Mouse (Mus musculus) limb, embryonic 14.5 days (tissue): ENCODE measurements at regions not wholly inside any gene's neighbourhood (a gene's known extent, or its start where the extent isn't known, plus 50 kb on each side); places are given as distances from the start of the nearest gene placed in this dataset.
A peak's percentile ranks its signal among the peaks of the same experiment; 100 is the strongest.

Source experiments
- ATAC-seq: fragments of 200-750 bp; cut with Nextera tagmentation; 2 replicates; pipeline ENCODE4 v1.8.0; 2017; ENCODE audit warnings: low read depth, moderate number of reproducible peaks, moderate TSS enrichment; ENCODE audit not compliant: low FRiP score
- DNase-seq: peaks from one replicate; pipeline ENCODE4 v3.0.0-alpha.2; 2015; ENCODE audit warnings: low spot score
- H3K27ac ChIP-seq: fragments of 300-500 bp; sonication (generic); replicated peaks from 2 replicates; pipeline ENCODE4 v1.5.1; 2014; ENCODE audit warnings: low read depth, mild to moderate bottlenecking, low read length, moderate library complexity, mixed read lengths
- H3K27me3 ChIP-seq: fragments of 300-500 bp; sonication (generic); 2 replicates; pipeline ENCODE4 v1.6.1; 2014; ENCODE audit warnings: low read length, mixed read lengths; ENCODE audit not compliant: control insufficient read depth, insufficient read depth
- H3K36me3 ChIP-seq: fragments of 300-500 bp; sonication (generic); 2 replicates; pipeline ENCODE4 v1.6.1; 2014; ENCODE audit warnings: mild to moderate bottlenecking, low read length, moderate library complexity, mixed read lengths; ENCODE audit not compliant: control insufficient read depth, insufficient read depth
- H3K4me1 ChIP-seq: fragments of 300-500 bp; sonication (generic); 2 replicates; pipeline ENCODE4 v1.6.1; 2014; ENCODE audit warnings: antibody characterized with exemption, low read length, mixed read lengths; ENCODE audit not compliant: control insufficient read depth, insufficient read depth
- H3K4me2 ChIP-seq: fragments of 300-500 bp; sonication (generic); replicated peaks from 2 replicates; pipeline ENCODE4 v1.6.1; 2014; ENCODE audit warnings: low read depth, mild to moderate bottlenecking, low read length, moderate library complexity; ENCODE audit not compliant: severe bottlenecking
- H3K4me3 ChIP-seq: fragments of 300-500 bp; sonication (generic); replicated peaks from 2 replicates; pipeline ENCODE4 v1.5.1; 2014; ENCODE audit warnings: low read length
- H3K9ac ChIP-seq: fragments of 300-500 bp; sonication (generic); 2 replicates; pipeline ENCODE4 v1.6.1; 2014; ENCODE audit warnings: mild to moderate bottlenecking, low read depth, low read length, moderate library complexity; ENCODE audit not compliant: severe bottlenecking
- H3K9me3 ChIP-seq: fragments of 300-500 bp; sonication (generic); 2 replicates; pipeline ENCODE4 v1.6.1; 2016; ENCODE audit warnings: low read length; ENCODE audit not compliant: control insufficient read depth
- POLR2A ChIP-seq: fragments of 200-500 bp; IDR thresholded peaks from 2 replicates; pipeline ENCODE4 v1.8.0; 2012; ENCODE audit warnings: inconsistent platforms, mild to moderate bottlenecking, moderate library complexity, borderline replicate concordance; ENCODE audit not compliant: insufficient read depth, insufficient read length; ENCODE audit errors: extremely low read depth
- WGBS: fragments of 180-500 bp; shearing (Covaris S2); extraction: QIAGEN DNeasy Blood & Tissue Kit; methylation state at CpG from one replicate; pipeline ENCODE4 v1.1.7; 2014; 5-methylcytosine and 5-hydroxymethylcytosine counted together

DNA sequence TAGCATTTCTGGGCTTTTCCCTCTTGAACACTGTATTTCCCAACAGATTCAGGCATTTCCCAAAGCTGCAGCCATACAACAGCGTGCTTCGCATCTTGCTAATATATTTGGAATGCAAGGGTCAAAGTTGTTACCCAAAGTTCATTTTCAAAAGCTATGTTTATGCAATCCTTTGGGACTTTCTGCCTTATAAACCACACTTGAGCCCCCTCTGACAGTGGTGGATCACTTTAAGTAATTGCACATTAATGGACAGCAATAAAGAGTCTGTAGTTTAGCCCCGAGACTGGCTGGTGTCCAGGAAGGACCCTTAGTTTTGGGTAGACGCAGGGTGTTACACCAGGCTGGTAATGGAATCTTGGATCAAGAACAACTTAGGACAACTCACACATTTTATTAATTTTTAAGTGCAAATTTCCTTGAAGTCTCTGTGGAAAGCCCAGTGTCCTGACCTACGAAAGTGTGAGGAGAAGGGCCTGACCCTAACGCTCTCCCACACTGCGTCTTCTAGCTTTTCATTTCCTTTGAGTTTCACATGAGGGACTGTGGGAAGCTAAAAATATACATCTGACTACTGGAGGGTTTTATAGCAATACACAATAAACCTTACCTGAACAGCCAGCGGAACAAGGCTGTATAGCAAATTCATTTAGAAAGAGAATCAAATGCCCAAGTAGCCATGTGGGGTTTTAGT is 185.0 kb upstream of the Cnr1 start:
- Histone ChIP-seq H3K27me3 (no peaks in the 10 kb centered on the region), H3K4me1 (peaks cover 4% of the 10 kb centered on the region), H3K4me2 (no peak overlapping the region), H3K9ac (no peak overlapping the region), H3K4me3 (no peak overlapping the region), H3K9me3 (no peaks in the 10 kb centered on the region), H3K27ac (no peak overlapping the region), H3K36me3 (no peaks in the 10 kb centered on the region)
- DNase-seq (no peak), ATAC-seq (no peak)
- no peak for TF ChIP-seq POLR2A
- 39% methylated on average over 8 of the region's 8 CpGs for WGBS

DNA sequence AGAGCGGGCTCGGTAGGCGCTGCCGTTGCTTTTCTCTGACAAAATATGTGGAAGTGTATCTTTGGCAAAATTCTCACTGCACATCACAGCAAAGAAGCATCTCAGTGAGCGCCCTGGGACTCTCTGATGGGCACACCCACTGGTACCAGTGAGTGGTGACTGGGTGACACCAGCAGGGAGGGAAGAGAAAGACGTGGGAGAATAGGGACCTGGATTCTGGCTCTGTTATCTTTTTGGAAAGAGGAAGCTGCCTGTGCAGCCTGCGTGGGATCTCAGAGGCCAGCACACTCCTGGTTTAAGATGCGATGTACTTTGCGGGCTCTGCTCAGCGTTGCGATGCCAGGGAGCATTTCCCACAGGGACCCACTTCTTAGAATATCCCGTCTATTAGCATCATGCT is 183.4 kb upstream of the Cnr1 start:
- no peak overlapping the region for H3K4me3 ChIP-seq
- no peaks in the 10 kb centered on the region for H3K27me3 ChIP-seq
- no peak overlapping the region for H3K4me2 ChIP-seq
- no peaks in the 10 kb centered on the region for H3K36me3 ChIP-seq
- no peak for TF ChIP-seq POLR2A
- H3K27ac ChIP-seq = no peak overlapping the region
- WGBS = 82% methylated on average over 12 of the region's 12 CpGs
- no peak overlapping the region for H3K9ac ChIP-seq
- ATAC-seq (no peak), DNase-seq (no peak)
- no peaks in the 10 kb centered on the region for H3K9me3 ChIP-seq
- H3K4me1 ChIP-seq = no peaks in the 10 kb centered on the region; the same call in 1 of the 2 replicates

DNA sequence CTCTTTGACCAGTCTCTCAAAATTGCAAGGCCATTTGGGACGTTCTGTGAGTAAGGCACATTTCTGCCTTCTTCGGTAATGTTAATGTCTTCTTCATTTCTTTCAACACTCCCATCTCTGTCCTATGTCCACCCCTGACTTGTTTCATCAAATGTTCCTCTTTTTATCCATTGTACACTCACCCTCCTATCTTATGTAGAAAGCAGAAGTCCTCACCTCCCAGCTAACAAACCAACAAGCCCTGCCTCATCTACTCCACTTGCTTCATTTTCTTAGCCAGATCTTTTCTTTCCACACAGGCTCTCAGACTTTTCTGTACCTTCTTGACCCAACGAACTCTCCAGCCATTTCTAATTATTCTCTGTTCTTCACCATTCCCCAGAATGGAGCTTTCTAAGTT is 179.2 kb upstream of the Cnr1 start:
- Histone ChIP-seq H3K4me1 (no peaks in the 10 kb centered on the region; the same call in 1 of the 2 replicates), H3K4me2 (no peak overlapping the region), H3K36me3 (no peaks in the 10 kb centered on the region), H3K4me3 (no peak overlapping the region), H3K9ac (no peak overlapping the region), H3K27me3 (no peaks in the 10 kb centered on the region), H3K9me3 (no peaks in the 10 kb centered on the region), H3K27ac (no peak overlapping the region)
- DNase-seq (no peak), ATAC-seq (no peak)
- whole genome bisulfite sequencing = 82% methylated on average over 3 of the region's 3 CpGs
- TF ChIP-seq POLR2A = no peak

DNA sequence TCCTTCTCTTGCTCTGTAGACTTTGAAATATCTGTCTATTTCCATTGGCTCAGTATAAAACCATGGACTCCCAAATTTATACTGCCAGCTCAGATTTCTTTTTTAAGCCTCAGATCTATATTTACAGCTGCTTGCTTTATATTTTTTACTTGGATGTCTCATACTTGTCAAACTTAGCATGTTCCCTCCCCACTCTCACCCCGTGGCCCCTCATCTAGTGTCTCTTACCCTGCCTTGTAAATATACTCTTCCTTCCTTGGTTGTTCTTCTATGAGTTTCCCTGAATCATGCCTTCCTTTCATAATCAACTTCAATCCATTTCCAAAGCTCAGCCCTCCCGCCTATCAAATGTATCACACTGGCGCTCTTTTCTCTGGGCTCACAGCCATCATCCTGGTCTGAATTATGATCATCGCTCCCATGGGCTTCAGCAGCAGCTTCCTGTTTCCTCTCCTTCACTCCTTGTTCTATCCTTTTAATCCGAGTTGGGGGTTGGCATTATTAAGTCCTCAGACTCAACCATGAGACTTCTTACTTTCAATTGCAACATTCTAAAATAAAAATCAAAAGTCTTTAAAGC is 177.0 kb upstream of the Cnr1 start:
- no peak for TF ChIP-seq POLR2A

DNA sequence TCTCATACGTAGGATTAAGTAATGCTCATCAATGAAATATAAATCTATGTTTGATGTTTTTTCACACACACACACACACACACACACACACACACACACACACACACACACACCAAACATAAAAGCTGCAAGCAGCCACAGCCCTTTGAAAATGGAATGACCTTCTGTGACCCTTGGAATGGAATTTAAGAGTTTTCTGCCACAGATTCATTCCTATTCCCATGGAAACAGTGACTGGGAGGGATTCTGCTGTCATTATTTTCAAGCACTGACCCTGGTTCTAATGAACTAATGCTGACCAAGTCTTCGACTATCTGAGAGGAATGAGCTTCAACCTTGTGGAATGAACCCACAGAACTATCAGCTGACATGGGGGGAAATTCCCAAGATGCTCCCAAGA is 156.7 kb upstream of the Cnr1 start:
- TF ChIP-seq POLR2A = no peak
- Histone ChIP-seq H3K27me3 (no peaks in the 10 kb centered on the region), H3K4me1 (no peaks in the 10 kb centered on the region), H3K9me3 (no peaks in the 10 kb centered on the region), H3K9ac (no peak overlapping the region), H3K27ac (no peak overlapping the region), H3K36me3 (no peaks in the 10 kb centered on the region), H3K4me2 (no peak overlapping the region), H3K4me3 (no peak overlapping the region)
- ATAC-seq = no peak
- no peak for DNase-seq
- 62% methylated on average over 2 of the region's 2 CpGs for WGBS

More for the DNA sequence above, 177.0 kb upstream of the Cnr1 start:
- WGBS = 55% methylated on average over 5 of the region's 5 CpGs
- no peak for ATAC-seq
- Histone ChIP-seq H3K4me1 (no peaks in the 10 kb centered on the region; the same call in 1 of the 2 replicates), H3K36me3 (no peaks in the 10 kb centered on the region), H3K4me2 (no peak overlapping the region), H3K4me3 (no peak overlapping the region), H3K27ac (no peak overlapping the region), H3K27me3 (no peaks in the 10 kb centered on the region), H3K9ac (no peak overlapping the region), H3K9me3 (no peaks in the 10 kb centered on the region)
- DNase-seq = peak; percentile 81
